8 mouse cellular contexts compared by ENCODE assay signal in genomic region chrX:74023188-74024049, GRCm38 (mm10). TPM values are rescaled to one million over a fixed set of nuclear protein-coding genes. Genes with fewer than 3 reads are reported as not detected.
DNase-seq lines count a peak whose midpoint lies in the region; ATAC-seq lines count a peak whose summit lies in the region.

TSS of gene Irak1 (minus strand) at chrX:74023918.

- intact Hi-C loops in left cerebral cortex, postnatal 10 days (cut with DNase I): loop anchor here (5.0 kb wide), 1 partner anchor 56 kb away; the partner anchor contains the start of gene Hcfc1

- peak; percentile 84 for ATAC-seq in inflammation-experienced regulatory T-cells, adult 6 months
- ATAC-seq in megakaryocyte progenitor cell, adult 5-6 weeks (replicated peaks; ENCODE audit: poor library complexity): peak; percentile 95

- DNase-seq in adrenal gland, adult 2 months: peak; percentile 91
- peak; percentile 74 for DNase-seq in embryo, embryonic 10.5 days (ENCODE audit: low spot score)
- DNase-seq in gastrocnemius, postnatal 25 days: peak; percentile 83
- peak; percentile 20 to 82 for DNase-seq in left cerebral cortex, postnatal 10 days (ENCODE audit: extremely low spot score in 1 of 2, low spot score in 2 of 2)
- peak; percentile 63 to 80 for DNase-seq in right cerebral cortex, postnatal 10 days (ENCODE audit: low spot score in 2 of 2)
- peak; percentile 79 to 80 for DNase-seq in urinary bladder, postnatal 4 days (ENCODE audit: low spot score in 2 of 2)

RNA-seq across cellular contexts. Expression of gene Irak1, which starts in this region (rescaled TPM):
- total RNA-seq in adrenal gland, adult 2 months (2021): 100 to 1,000 TPM; 113 to 130 TPM
- polyA plus RNA-seq in adrenal gland, adult 2 months (2012; rRNA removed): 586 and 733 TPM in 2 replicates
- total RNA-seq in gastrocnemius, postnatal 25 days (2021): 10 to 100 TPM; 37.4 to 40.6 TPM
- polyA plus RNA-seq in inflammation-experienced regulatory T-cells, adult 6 months (2017; shearing (Covaris generic)): 10 to 100 TPM; 21.3 to 32.3 (median 27.2) TPM
- total RNA-seq in left cerebral cortex, postnatal 10 days (2021): 10 to 100 TPM; 37.3 to 39.3 TPM
- total RNA-seq in megakaryocyte progenitor cell, adult 5-6 weeks (2015): 74.6 and 83.9 TPM in 2 replicates
- 53.9 and 57.1 TPM in 2 replicates for total RNA-seq in megakaryocyte progenitor cell, adult 5-6 weeks (2017)

Comparison
In these comparisons a context has a peak if more than half of its experiments do, and no peak if none do; other contexts are left out.
1. Peak in every context shown above with its lines: DNase-seq and ATAC-seq.
2. RNA of gene Irak1 (polyA plus RNA-seq): 586 to 733 TPM in adrenal gland, adult 2 months; 21.3 to 32.3 TPM in inflammation-experienced regulatory T-cells, adult 6 months; every median in the first group is over 10 times any median in the second.